Mouse (Mus musculus): ENCODE data around the gene Slc12a5.

Gene Slc12a5

DNA sequence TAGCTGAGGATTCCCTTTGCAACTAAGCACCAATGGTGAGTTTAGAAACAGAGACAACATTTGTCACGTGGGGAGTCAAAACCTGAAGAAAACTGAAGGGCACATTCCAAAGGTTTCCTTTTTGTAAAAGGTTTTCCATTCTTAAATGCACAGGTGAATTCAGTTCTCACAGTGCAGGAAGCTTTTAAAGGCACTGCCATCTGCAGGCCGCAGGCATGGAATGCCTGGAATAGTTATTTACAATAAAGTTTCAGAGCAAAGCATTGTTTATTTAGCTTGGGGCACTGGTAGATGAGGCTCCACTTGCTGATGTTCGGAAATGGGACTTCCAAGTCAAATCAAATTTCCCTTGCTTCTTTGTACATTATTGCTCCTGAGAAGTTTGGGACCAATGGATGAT is 71.9 kb downstream of the Slc12a5 start:
- DNase-seq (ENCODE audit: low spot score in 2 of 2): no peak

DNA sequence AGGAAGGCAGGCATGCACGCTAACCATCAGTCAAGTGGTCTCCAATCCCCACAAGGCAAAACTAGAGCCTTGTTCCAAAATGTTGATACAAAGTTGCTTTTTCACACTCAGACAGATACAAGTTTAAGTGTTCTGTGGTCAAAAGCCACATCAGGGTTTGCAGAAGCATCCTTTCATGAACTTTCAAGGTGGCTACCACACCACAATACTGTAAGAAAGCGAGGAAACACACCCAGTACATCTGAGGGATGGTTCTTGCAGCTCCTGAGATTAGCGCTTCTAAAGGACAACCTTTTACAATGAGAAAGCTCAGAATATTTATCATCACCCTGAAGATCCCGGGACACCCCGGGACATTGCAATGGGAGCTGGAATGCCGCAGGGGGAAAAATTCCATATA is 72.7 kb downstream of the Slc12a5 start:
- DNase-seq (ENCODE audit: low spot score in 2 of 2): no peak

DNA sequence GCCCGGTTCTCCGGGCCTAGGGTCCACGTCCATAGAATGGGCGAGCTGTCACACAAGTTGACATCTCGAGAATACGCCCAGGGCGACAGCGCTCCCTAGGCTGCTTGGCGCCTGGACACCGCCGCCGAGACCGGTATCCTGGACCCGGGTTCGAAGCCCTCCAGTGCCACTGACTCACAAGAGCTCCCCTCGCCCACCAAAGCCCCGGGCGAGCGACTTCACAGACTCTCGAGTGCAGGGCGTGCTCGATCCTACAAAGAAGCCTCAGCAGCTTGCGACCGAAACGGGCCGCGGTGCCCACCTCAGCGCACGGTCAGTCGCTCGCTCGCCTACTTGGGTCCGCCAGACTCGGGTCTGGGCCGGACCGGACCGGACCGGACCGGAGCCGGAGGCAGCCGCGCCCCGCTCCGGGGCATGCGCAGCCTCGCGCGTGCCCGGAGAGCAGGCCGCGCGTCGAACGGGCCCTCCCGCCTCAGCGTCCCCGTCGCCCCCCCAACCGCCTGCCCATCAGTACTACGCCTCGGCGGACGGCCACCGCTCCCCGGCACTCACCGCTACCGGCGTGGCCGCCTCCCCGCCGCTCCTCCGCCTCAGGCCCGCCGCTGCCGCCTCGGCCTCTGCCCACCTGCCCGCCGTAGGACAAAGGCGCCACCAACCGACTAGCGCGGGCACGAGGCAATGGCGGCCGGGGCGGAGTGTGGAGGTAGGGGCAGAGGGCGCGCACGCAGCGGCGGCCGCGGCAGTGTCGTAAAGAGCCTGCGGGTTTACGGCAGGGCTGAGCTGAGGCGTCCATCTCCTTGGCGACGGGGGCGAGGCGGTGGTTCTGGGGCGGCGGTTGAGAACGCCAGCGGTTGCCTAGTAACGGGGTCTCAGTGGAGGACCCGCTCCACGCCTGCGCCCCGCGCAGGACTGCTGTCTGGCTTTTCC is 73.8 kb downstream of the Slc12a5 start, which contains the start of gene Ncoa5:
TSS of gene Ncoa5 (minus strand) at position 737 of the 927 bp plus-strand sequence.
- DNase-seq (ENCODE audit: low spot score in 2 of 2): peak; percentile 98

DNA sequence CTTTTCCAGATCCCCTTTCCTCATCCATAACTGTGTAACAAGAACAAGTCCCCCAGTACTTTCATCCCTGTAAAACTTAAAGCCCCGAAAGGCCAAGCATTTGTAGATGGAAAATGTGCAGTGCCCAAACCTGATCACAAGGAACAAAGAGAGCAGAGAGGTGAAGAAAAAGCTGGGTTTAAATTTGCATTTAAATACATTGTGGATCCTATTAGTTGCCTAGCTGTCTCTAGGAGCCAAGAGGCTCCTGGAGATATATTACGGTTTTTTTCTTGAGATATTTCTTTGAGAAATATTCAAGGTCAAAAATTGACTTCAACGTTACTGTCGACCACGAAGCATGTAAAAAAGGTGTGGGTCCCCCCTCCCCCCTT is 74.4 kb downstream of the Slc12a5 start:
- DNase-seq (ENCODE audit: low spot score in 2 of 2): no peak

DNA sequence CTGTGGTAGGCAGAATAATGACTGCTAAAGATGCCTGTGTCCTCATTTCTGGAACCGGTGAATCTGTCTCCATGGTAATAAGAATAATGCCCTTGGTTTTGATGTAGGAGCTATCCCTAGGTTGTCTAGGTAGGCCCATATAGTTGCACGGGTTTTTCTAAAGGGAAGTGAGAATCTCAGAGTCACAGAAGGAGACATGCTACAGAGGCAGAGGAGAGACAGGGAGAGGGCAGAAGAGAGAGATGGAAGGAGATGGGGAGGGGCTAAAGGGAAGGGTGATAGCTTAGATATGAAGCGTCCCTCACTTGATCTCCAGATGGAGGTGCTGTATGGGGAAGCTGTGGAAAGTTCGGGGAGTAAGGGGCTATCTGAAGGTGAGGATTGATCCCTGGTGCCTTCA is 76.8 kb downstream of the Slc12a5 start:
- no peak for DNase-seq (ENCODE audit: low spot score in 2 of 2)

DNA sequence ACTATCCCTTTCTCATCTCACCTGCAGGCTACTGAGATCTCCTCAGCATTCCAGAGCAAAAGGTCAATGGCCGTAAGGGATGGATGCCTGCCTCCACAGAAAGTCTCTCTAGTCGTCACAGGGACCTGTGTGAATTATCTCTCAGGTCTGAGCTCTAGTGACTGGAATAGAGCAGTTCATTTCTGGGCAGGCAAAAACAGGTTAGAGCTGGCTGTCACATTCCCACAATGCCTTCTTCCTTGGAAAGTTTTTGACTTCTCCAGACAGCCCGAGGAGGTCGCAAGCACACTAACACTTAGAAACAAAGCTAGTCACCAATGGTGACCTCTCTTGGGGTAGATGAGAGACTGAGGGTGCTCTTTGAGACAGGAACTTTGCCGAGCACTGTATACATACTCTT is 81.5 kb downstream of the Slc12a5 start:
- DNase-seq (ENCODE audit: low spot score in 2 of 2): no peak

DNA sequence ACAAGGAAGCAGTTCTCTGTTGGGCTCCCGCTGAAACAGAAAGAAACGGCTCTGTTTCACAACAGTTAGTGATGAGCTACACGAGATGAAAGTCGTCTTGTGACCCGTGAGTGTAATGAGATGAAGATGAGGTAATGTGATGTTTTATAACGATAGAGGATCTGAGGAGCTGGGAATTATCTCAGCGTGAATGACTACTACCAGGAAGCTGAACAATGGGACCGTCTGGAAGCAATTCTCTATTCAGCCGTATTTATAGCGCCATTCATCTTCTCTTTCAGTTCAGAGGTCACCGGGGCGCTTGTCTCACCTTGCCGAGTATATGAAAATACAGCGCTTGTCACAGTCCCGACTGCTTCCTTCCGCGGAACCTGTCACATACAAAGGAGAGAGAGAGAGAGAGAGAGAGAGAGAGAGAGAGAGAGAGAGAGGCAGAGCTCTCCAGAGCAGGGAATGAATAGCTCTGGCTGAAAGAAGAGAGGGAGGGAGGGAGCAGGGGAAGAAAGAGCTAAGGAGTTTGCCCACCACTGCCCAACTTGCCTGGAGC is 82.6 kb downstream of the Slc12a5 start:
- no peak for DNase-seq (ENCODE audit: low spot score in 2 of 2)

DNA sequence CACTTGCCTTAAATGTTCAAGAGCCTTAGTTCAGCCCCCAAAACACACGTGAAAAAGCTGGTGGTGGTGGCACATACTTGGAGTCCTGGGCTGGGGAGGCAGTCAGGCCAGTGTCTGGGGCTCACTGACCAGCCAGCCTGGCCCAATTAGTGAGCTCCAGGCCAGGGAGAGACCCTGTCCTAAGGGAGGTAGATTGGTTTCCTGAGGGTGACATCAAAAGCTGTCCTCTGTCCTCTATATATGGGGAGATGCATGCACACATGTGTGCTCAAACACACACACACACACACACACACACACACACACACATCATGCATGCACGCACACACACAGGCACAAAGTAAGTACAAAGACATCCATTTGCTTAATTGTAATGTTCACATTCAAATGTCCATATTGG is 83.1 kb downstream of the Slc12a5 start:
- no peak for DNase-seq (ENCODE audit: low spot score in 2 of 2)

DNA sequence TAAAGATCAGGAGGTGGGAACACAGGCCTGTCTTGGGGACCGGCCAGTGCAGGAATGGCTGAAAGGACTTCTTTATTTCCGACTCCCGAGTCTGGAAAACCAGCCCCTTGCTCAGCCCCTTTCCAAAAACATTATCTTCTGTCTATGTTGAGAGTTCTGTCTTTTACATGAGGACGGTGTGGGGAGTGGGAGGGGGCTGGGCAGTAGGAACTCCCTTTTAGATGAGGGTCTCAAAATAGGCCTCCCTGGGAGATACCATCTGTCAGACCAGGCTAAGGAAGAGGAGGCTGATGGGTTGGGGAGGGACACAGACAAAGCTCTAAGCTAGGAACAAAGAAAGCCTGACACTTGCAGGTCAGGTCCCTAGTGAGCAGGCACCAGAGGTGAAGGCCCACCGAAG is 88.4 kb downstream of the Slc12a5 start:
- no peak for DNase-seq (ENCODE audit: low spot score in 2 of 2)
